Mouse (Mus musculus): ENCODE results near the gene Syna. TPM values are rescaled to one million over a fixed set of nuclear protein-coding genes. Genes with fewer than 3 reads are reported as not detected.
A peak's percentile ranks its signal among the peaks of the same experiment; 100 is the strongest.

The Syna gene
- total RNA-seq (2021): not detected
- long read RNA-seq, experiment 1: 0 reads
- long read RNA-seq, experiment 2: 0 reads

GRCm38 (mm10) chr5:134560071-134560449 is at the start of gene Syna:
Gene Syna, minus strand, starts transcription at chr5:134560171.
- no peak for DNase-seq (ENCODE audit: low spot score in 2 of 2)

GRCm38 (mm10) chr5:134607121-134607520 is 47.1 kb upstream of the Syna start:
- peak in 1 of 2 experiments; percentile 39 for DNase-seq (ENCODE audit: low spot score in 2 of 2)

- no peak for DNase-seq (ENCODE audit: low spot score in 2 of 2)
These were observed 46.3 kb upstream of the Syna start for GRCm38 (mm10) chr5:134606314-134606713.

- no peak for DNase-seq (ENCODE audit: low spot score in 2 of 2)
These were observed 44.4 kb upstream of the Syna start for GRCm38 (mm10) chr5:134604376-134604775.

- peak in 1 of 2 experiments; percentile 55 for DNase-seq (ENCODE audit: low spot score in 2 of 2)
These were observed 37.7 kb upstream of the Syna start for GRCm38 (mm10) chr5:134597711-134598110.

- no peak for DNase-seq (ENCODE audit: low spot score in 2 of 2)
These were observed 33.1 kb upstream of the Syna start for GRCm38 (mm10) chr5:134593093-134593492.

- DNase-seq (ENCODE audit: low spot score in 2 of 2): no peak
These were observed 32.1 kb upstream of the Syna start for GRCm38 (mm10) chr5:134592026-134592581.

GRCm38 (mm10) chr5:134589900-134590299 is 29.9 kb upstream of the Syna start:
- no peak for DNase-seq (ENCODE audit: low spot score in 2 of 2)

GRCm38 (mm10) chr5:134584798-134585197 is 24.8 kb upstream of the Syna start:
- no peak for DNase-seq (ENCODE audit: low spot score in 2 of 2)

- DNase-seq (ENCODE audit: low spot score in 2 of 2): no peak
These were observed 23.9 kb upstream of the Syna start for GRCm38 (mm10) chr5:134583884-134584213.

- DNase-seq (ENCODE audit: low spot score in 2 of 2): no peak
These were observed 23.3 kb upstream of the Syna start for GRCm38 (mm10) chr5:134583006-134583883.

- DNase-seq (ENCODE audit: low spot score in 2 of 2): peak; percentile 95 to 96
These were observed 22.4 kb upstream of the Syna start for GRCm38 (mm10) chr5:134582221-134582907.

- DNase-seq (ENCODE audit: low spot score in 2 of 2): no peak
These were observed 21.2 kb upstream of the Syna start, which contains the start of gene Rfc2 for GRCm38 (mm10) chr5:134581146-134581545. Gene Rfc2, plus strand, starts transcription at chr5:134581366.

- no peak for DNase-seq (ENCODE audit: low spot score in 2 of 2)
These were observed 19.2 kb upstream of the Syna start for GRCm38 (mm10) chr5:134579135-134579534.

GRCm38 (mm10) chr5:134577534-134577933 is 17.6 kb upstream of the Syna start:
- no peak for DNase-seq (ENCODE audit: low spot score in 2 of 2)

- no peak for DNase-seq (ENCODE audit: low spot score in 2 of 2)
These were observed 16.7 kb upstream of the Syna start for GRCm38 (mm10) chr5:134576517-134577220.

GRCm38 (mm10) chr5:134575833-134576232 is 15.9 kb upstream of the Syna start:
- DNase-seq (ENCODE audit: low spot score in 2 of 2): no peak

GRCm38 (mm10) chr5:134572508-134573214 is 12.7 kb upstream of the Syna start:
- DNase-seq (ENCODE audit: low spot score in 2 of 2): no peak

GRCm38 (mm10) chr5:134571730-134572507 is 11.9 kb upstream of the Syna start:
- peak in 1 of 2 experiments; percentile 43 for DNase-seq (ENCODE audit: low spot score in 2 of 2)

GRCm38 (mm10) chr5:134568964-134569491 is 9.1 kb upstream of the Syna start:
- DNase-seq (ENCODE audit: low spot score in 2 of 2): no peak

Data from gastrocnemius, postnatal 4 days (tissue).